In the genomic region with DNA sequence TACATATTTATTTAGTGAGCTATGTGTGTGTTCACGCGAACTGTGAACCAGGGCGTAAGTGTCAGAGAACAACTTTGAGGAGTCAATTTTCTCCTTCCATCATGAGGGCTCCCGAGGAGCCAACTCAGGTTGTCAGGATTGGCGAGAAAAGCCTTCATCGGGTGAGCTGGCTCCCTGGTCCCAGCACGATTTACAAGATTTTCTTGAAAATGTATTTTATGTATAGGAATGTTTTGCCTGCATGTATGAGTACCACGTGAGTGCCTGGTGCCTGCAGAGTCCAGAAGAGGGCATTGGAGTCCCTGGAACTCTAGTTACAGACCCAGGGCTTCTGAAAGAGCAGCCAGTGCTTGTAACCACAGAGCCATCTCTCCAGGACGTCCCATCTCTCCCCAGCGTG, we compare ENCODE assay signal across 8 mouse cellular contexts. TPM values are rescaled to one million over a fixed set of nuclear protein-coding genes. Genes with fewer than 3 reads are reported as not detected.
DNase-seq lines count a peak whose midpoint lies in the region; ATAC-seq lines count a peak whose summit lies in the region.

No protein-coding gene starts in this region.

- peak overlapping the region; percentile 57 for H3K4me3 ChIP-seq in brown adipose tissue, adult 24 weeks (ENCODE audit: insufficient read depth, low read depth, low read length)
- H3K4me3 ChIP-seq in heart, embryonic 16.5 days (ENCODE audit: low read length), result peak overlapping the region; percentile 81
- H3K4me3 ChIP-seq in limb, embryonic 12.5 days (replicated peaks), result peak overlapping the region; percentile 70
- H3K4me3 ChIP-seq in midbrain, embryonic 14.5 days (replicated peaks; ENCODE audit: low read depth, low read length), result peak overlapping the region; percentile 70

- H3K27me3 ChIP-seq in heart, embryonic 16.5 days (ENCODE audit: control insufficient read depth, insufficient read depth, low read length), result no peaks in the 10 kb centered on the region
- H3K27me3 ChIP-seq in limb, embryonic 12.5 days, result no peaks in the 10 kb centered on the region
- no peaks in the 10 kb centered on the region for H3K27me3 ChIP-seq in midbrain, embryonic 14.5 days (ENCODE audit: control insufficient read depth, insufficient read depth, low read length)

- H3K9ac ChIP-seq in heart, embryonic 16.5 days (ENCODE audit: low read length), result peak overlapping the region; percentile 63
- H3K9ac ChIP-seq in limb, embryonic 12.5 days (replicated peaks), result peak overlapping the region; percentile 82
- H3K9ac ChIP-seq in midbrain, embryonic 14.5 days (replicated peaks; ENCODE audit: low read length), result peak overlapping the region; percentile 32; the same call in 1 of the 2 replicates

- peak overlapping the region; percentile 66 for H3K4me2 ChIP-seq in heart, embryonic 16.5 days (ENCODE audit: low read depth, low read length)
- peak overlapping the region; percentile 62 for H3K4me2 ChIP-seq in limb, embryonic 12.5 days
- H3K4me2 ChIP-seq in midbrain, embryonic 14.5 days (ENCODE audit: low read length), result peak overlapping the region; percentile 67

- no peak overlapping the region for H3K27ac ChIP-seq in brown adipose tissue, adult 24 weeks (replicated peaks; ENCODE audit: low read depth, low read length)
- H3K27ac ChIP-seq in heart, embryonic 16.5 days (ENCODE audit: low read length), result no peak overlapping the region
- H3K27ac ChIP-seq in limb, embryonic 12.5 days, result 0 out of 2 replicates have a peak overlapping the region, but pooled peaks have one; percentile 37
- no peak overlapping the region for H3K27ac ChIP-seq in midbrain, embryonic 14.5 days (replicated peaks; ENCODE audit: low read depth, low read length)

- H3K4me1 ChIP-seq in brown adipose tissue, adult 24 weeks (ENCODE audit: control insufficient read depth, insufficient read depth, insufficient read length, low read length), result 0 out of 2 replicates have a peak, but pooled peaks cover 2% of the 10 kb centered on the region
- no peaks in the 10 kb centered on the region; the same call in 1 of the 2 replicates for H3K4me1 ChIP-seq in heart, embryonic 16.5 days (ENCODE audit: control insufficient read depth, insufficient read depth, low read length)
- 0 out of 2 replicates have a peak, but pooled peaks cover 3% of the 10 kb centered on the region for H3K4me1 ChIP-seq in limb, embryonic 12.5 days (replicated peaks)
- H3K4me1 ChIP-seq in midbrain, embryonic 14.5 days (ENCODE audit: control insufficient read depth, insufficient read depth, low read length), result no peaks in the 10 kb centered on the region

- H3K9me3 ChIP-seq in heart, embryonic 16.5 days (replicated peaks; ENCODE audit: control insufficient read depth, low read length), result no peaks in the 10 kb centered on the region
- H3K9me3 ChIP-seq in limb, embryonic 12.5 days, result no peaks in the 10 kb centered on the region
- H3K9me3 ChIP-seq in midbrain, embryonic 14.5 days (ENCODE audit: control insufficient read depth, low read length), result no peaks in the 10 kb centered on the region

- H3K36me3 ChIP-seq in heart, embryonic 16.5 days (ENCODE audit: control insufficient read depth, insufficient read depth), result no peaks in the 10 kb centered on the region
- H3K36me3 ChIP-seq in limb, embryonic 12.5 days, result peaks cover 3% of the 10 kb centered on the region; the same call in 1 of the 2 replicates
- H3K36me3 ChIP-seq in midbrain, embryonic 14.5 days (ENCODE audit: control insufficient read depth, insufficient read depth, low read length), result no peaks in the 10 kb centered on the region

- peak; percentile 32 for DNase-seq in kidney, adult 11 months
- no peak for DNase-seq in kidney, adult 18-20 months
- DNase-seq in midbrain, embryonic 14.5 days, result no peak
- no peak for DNase-seq in layer of hippocampus, adult 9-11 months
- DNase-seq in urinary bladder, postnatal 36 days (ENCODE audit: low spot score in 2 of 2), result no peak

- ATAC-seq in heart, embryonic 16.5 days (replicated peaks; ENCODE audit: extremely low read depth, insufficient read depth, low FRiP score), result 0 out of 2 replicates have a peak, but pooled peaks have one; percentile 49
- ATAC-seq in limb, embryonic 12.5 days (ENCODE audit: insufficient number of reproducible peaks, insufficient read depth, low FRiP score, low TSS enrichment, low read depth), result 0 out of 2 replicates have a peak, but pooled peaks have one; percentile 4
- ATAC-seq in midbrain, embryonic 14.5 days (ENCODE audit: low FRiP score, low TSS enrichment), result peak; percentile 56; the same call in 1 of the 2 replicates

- WGBS in heart, embryonic 16.5 days, result 8% methylated on average over 10 of the region's 10 CpGs
- WGBS in limb, embryonic 12.5 days, result 9% methylated on average over 10 of the region's 10 CpGs
- 7% methylated on average over 10 of the region's 10 CpGs for WGBS in midbrain, embryonic 14.5 days

RNA-seq across cellular contexts. Expression of a gene that starts 0.5 kb away (rescaled TPM):
- 13.2 and 14.1 TPM in 2 replicates for polyA plus RNA-seq in brown adipose tissue, adult 24 weeks (2012; ENCODE audit: insufficient read depth, insufficient read length, missing spikeins)
- polyA plus RNA-seq in heart, embryonic 16.5 days (2015; fragmentation: Nextera tagmentation; extraction: Ambion mirVana), result 11.7 and 12.4 TPM in 2 replicates
- polyA plus RNA-seq in limb, embryonic 12.5 days (2016; fragmentation: Nextera tagmentation; extraction: Ambion mirVana), result 16.3 and 17.8 TPM in 2 replicates
- polyA plus RNA-seq in midbrain, embryonic 14.5 days (2014; fragmentation: Nextera tagmentation; extraction: Ambion mirVana), result 8.6 and 8.7 TPM in 2 replicates

RNA-seq across cellular contexts. Expression of a gene that starts 23.2 kb away (rescaled TPM):
- not detected in 2 replicates for polyA plus RNA-seq in brown adipose tissue, adult 24 weeks (2012; ENCODE audit: insufficient read depth, insufficient read length, missing spikeins)
- polyA plus RNA-seq in heart, embryonic 16.5 days (2015; fragmentation: Nextera tagmentation; extraction: Ambion mirVana), result 0.12 TPM in 1 of 2 replicates, not detected in the other
- polyA plus RNA-seq in limb, embryonic 12.5 days (2016; fragmentation: Nextera tagmentation; extraction: Ambion mirVana), result not detected in 2 replicates
- polyA plus RNA-seq in midbrain, embryonic 14.5 days (2014; fragmentation: Nextera tagmentation; extraction: Ambion mirVana), result 0.32 TPM in 1 of 2 replicates, not detected in the other

RNA-seq across cellular contexts. Expression of a gene that starts 48.1 kb away (rescaled TPM):
- not detected in 2 replicates for polyA plus RNA-seq in brown adipose tissue, adult 24 weeks (2012; ENCODE audit: insufficient read depth, insufficient read length, missing spikeins)
- not detected in 2 replicates for polyA plus RNA-seq in heart, embryonic 16.5 days (2015; fragmentation: Nextera tagmentation; extraction: Ambion mirVana)
- polyA plus RNA-seq in limb, embryonic 12.5 days (2016; fragmentation: Nextera tagmentation; extraction: Ambion mirVana), result 0.13 and 0.24 TPM in 2 replicates
- 2.7 and 4.0 TPM in 2 replicates for polyA plus RNA-seq in midbrain, embryonic 14.5 days (2014; fragmentation: Nextera tagmentation; extraction: Ambion mirVana)

Comparison
In these comparisons a context has a peak if more than half of its experiments do, and no peak if none do; other contexts are left out.
1. ATAC-seq: peak in every context shown above with its lines; median percentile 56 in midbrain, embryonic 14.5 days; 49 in heart, embryonic 16.5 days; 4 in limb, embryonic 12.5 days.
2. H3K9ac ChIP-seq: peak in every context shown above with its lines; median percentile 82 in limb, embryonic 12.5 days; 63 in heart, embryonic 16.5 days; 32 in midbrain, embryonic 14.5 days.